Mouse (Mus musculus) testis, postnatal 14 days (tissue): Measurements from ENCODE around the gene Chchd6.
A peak's percentile ranks its signal among the peaks of the same experiment; 100 is the strongest.

Experiments used
- DNase-seq: peaks from one replicate; pipeline ENCODE4 v3.0.0; 2021; ENCODE audit warnings: low spot score

The Chchd6 gene

DNA sequence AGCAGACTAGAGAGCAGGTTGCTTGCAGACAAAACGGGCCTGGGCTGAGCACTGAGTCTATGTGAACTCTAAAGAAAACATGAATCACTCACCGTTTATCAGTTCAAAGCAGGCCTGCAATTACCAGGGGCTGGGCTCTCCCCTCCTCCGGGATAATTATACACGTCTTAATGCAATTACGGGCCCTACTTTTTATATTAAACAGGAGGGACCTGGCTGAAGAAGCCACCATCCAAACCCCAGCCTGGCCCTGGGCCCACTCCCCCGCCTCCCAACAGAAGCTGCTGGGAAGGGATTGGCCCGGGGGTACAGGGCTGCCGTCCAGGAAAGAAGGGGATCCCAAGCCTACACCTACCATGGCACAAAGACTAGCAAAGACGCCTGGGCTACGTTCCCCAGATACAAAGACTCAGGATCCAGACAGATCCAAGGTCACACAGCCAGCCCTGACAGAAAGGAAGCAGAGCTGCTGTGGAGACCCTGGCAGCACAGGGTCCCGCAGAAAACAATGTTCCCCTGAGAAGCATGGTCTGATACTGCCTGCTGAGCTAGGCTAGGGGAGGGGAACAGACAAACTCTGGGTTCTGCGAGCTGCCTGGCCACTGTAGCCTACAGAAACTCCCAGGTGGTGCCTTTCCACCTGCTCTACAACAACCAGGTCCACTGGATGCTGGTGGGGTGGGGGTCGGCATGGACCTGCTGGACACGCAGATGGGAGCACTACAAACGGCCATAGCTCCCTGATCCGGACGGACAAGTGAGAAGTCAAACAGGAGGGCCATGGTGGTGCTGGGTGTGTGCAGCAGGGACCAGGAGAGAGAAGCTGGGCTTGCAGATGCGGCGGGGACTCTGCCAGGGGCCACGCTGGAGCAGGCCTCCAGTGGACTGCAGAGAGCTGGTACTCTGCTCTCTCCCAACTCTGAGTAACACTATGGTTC is 235.4 kb downstream of the Chchd6 start:
- DNase-seq, result no peak

DNA sequence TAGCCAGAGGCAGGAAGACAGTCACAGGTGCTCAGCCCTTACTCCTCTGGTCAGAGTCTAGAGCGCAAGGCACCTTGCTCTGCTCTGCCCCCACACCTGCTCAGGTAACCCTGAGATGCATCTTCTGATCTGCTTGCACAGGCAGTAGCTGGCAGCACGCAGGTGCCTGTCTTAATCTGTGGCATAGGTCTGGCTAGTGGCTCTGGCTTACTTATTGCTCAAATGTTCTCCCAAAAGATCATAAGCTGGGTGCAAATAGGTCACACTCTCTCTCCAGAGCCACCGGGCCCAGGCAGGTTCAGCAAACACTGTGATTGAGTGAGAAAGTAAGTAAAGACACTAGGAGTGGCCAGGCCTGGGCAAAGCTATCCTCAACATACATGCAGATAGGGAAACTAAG is 236.3 kb downstream of the Chchd6 start:
- no peak for DNase-seq

DNA sequence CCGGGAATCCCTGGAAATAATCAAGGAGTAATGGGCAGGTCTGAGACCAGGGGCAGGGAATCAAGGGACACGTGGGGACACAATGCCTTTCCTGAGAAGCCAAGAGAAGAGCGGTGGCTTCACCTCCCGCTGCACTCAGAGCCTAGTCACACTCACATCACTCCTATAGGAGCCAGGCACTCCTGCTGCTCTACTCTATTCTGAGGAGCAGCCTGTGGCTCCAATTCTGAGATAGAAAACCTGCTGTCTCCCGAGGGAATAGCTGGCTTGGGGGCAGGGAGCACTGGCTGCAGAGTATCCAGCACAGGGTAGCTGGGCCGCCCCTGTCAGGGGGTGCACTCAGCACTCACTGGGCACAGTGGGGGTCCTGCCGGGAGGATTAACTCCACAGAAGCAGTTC is 239.8 kb downstream of the Chchd6 start:
- DNase-seq, result no peak

DNA sequence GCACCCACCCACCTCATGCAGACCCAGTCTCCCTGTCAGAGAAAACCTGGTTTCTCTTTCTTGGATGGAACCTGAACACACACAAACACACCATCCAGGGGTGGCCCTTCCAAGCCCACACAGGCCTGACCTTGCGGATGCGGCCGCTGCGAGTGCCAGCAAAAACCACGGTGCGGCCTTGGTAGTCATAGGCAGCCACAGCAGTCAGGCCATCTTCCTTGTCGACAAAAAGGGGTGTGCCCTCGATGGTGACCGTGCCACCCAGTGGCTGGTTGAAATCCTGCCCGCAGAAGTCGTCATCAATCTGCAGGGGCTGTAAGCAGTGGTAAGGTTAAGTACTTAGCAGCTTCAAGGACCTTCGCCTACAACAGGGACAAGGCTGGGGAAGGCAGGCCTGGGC is 240.7 kb downstream of the Chchd6 start:
- DNase-seq, result no peak

DNA sequence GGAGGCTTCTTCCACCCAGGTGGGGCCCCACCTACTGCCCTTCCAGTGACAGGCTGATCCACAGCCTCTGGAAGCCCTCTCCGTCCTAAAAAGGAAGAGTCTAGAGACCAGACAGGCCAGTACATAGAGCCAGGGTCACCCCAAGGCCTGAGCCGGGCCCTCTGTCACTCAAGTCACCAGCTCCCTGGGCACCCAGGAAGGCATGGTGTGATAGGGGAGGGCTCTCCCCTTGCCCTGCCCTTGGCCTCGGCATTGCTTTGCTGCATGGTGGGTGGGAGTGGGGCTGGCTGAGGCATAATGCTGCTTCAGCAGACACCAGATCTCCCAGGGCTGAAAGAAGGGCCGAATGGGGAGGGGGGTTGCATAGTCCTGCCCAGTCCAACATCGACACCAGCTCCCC is 241.4 kb downstream of the Chchd6 start:
- no peak for DNase-seq

DNA sequence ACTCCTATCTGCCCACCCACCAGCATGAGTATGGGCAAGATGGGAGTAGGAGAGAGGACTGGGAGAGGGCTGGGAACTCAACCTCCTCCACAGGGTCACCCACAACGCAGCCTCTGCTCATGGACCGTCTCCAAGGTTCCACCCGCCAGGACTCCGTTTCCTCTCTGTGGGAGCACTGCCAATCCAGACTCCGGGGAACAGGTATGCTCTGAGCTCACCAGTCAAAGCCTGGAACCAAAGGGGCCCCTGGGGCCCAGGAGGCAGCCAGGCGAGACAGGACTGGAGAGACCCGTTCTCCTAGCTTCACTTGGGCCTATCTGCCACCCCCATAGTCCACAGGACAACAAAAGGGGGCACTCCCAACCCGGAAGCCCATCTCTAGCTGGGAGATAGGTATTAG is 242.4 kb downstream of the Chchd6 start:
- DNase-seq, result peak; percentile 50

DNA sequence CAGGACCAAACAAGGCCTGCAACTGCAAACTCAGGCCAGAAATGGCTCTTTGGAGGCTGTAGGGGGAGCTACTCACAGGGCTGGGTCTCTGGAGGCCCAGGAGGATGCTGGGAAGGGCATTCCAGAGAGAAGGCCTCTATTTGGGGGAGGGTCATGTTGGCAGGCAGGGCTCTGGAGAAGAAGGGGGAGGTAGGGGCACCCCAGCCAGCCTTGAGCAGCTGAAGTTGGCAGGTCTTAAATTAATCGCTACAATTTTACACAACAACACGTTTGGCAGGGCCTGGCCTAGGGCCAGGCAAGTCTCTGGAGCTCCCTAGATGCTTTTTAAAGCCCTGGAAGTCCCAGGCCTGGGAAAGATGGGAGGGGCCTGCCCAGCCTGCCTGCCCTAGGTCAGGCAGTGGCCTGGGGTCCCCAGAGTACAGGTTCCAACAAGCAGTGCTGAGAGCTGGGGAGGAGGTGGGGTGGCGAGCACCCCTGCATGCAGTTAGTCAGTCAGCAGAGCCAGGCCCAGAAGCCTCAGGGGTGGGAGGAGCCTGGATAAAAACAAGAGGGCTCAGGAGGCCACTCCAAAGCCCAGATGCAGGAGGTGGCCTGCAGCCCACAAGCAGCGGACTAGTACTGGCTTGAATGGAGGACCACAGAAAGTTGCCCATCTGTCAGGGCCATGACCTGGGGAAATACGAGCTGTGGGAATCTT is 243.9 kb downstream of the Chchd6 start:
- DNase-seq, result peak; percentile 78

DNA sequence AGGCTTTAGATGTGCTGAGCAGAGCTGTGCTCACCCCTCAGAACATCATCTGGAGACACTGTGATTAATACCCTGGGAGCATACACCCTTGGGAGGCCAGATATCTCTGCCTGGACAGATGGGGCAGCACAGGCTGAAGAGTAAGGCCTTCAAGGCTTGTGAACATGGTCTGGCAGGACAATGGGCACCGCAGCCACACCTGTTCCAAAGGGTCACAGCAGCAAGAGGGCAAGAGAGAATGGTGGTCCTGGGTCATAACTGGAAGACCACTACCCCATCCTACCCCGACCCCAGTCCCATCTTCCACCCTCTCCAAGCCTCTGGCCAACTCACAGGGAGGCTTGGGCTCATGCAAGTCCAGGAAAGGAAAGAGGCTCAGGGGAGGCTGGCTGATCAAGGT is 244.9 kb downstream of the Chchd6 start:
- no peak for DNase-seq

DNA sequence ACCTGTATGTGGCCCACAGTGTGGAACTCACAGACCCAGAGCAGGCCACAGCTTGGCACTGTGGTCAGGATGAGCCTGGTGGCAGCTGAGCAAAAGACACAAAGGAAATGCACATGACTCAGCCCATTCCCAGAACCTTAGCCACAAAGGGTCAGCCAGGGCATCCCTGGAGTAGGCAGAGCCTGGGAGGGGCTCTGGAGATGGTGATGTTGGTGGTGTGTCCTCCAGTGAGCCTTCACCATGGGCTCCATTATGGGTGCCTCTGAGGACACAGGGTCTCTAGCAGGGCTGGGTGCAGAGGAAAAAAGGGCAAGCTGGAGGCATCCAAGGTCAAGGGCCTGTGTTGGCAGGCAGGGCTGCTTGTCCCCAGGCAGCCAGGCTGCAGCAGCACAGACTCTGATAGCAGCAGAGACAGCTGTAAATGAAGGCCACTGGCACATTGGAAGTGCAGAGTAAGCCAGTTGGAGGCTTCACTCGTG is 245.4 kb downstream of the Chchd6 start:
- peak; percentile 79 for DNase-seq

DNA sequence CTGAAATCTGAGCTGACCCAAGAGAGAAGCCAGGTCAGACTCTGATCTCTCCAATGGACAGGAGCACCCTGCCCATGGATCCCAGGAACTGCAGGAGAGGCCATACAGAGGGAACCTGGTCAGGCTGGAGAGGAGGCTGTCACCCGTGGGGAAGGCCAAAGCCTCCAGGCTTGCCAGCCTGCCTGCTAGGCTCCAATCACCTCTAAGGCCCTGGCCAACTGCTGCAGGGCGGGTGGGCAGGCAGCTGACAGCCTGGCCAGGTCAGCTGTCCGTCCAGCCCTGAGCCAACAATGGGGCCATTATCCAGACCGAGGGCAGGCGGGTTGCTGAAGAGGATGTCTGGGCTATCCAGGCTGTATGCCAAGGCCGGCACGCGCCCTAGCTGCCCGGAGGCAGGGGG is 247.1 kb downstream of the Chchd6 start:
- DNase-seq, result peak; percentile 73

DNA sequence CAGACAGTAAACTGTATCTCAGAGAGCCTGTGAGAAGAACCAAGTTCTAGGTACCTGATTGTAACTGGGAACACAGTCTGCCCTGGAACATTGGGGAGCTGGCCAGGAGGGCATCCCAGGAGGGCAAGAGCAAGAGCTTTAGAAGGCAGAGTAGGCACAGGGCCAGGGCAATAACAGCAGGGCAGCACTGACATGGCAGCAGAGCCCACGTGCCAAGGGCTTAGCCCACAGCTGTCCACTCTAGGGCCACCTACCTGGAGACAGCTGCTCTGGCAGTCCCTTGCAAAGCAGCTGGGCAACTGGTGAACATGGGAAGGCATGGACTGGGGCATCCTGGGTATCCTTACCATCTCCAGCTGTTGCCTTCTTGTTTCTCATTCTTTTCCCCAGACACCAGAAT is 247.7 kb downstream of the Chchd6 start:
- DNase-seq, result no peak

DNA sequence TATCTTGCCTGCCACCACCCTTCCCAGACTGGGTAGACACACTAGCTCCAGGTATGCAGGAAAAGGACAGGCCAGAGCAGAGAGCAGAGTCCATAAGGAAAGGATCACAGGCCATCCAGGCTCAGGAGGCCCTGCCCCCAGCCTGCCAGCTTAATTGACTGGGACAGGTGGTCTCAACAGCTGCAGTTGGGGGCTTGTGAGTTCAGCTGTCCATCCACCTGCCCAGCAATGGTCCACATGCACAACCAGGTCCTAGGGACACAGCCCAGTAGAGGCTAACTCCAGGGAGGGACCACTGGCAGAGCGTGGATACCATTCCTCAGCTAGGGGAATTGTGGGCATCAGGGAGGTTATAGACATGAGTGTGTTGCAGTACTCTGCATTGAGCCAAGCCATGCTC is 249.6 kb downstream of the Chchd6 start:
- DNase-seq, result no peak

DNA sequence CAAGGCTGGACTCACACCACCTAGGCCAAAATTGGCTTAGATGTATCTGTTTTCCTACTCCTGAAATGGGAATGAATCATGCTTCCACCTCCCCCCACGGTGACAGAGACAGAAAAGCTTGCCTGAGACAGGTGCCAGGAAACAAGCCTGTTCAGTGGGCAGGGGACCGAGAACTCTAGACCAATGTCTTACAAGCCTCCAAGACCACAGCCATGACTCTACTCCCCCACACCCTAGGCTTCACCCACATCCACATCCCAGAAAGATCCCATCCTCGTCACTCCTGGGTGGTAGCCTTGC is 250.0 kb downstream of the Chchd6 start:
- no peak for DNase-seq

DNA sequence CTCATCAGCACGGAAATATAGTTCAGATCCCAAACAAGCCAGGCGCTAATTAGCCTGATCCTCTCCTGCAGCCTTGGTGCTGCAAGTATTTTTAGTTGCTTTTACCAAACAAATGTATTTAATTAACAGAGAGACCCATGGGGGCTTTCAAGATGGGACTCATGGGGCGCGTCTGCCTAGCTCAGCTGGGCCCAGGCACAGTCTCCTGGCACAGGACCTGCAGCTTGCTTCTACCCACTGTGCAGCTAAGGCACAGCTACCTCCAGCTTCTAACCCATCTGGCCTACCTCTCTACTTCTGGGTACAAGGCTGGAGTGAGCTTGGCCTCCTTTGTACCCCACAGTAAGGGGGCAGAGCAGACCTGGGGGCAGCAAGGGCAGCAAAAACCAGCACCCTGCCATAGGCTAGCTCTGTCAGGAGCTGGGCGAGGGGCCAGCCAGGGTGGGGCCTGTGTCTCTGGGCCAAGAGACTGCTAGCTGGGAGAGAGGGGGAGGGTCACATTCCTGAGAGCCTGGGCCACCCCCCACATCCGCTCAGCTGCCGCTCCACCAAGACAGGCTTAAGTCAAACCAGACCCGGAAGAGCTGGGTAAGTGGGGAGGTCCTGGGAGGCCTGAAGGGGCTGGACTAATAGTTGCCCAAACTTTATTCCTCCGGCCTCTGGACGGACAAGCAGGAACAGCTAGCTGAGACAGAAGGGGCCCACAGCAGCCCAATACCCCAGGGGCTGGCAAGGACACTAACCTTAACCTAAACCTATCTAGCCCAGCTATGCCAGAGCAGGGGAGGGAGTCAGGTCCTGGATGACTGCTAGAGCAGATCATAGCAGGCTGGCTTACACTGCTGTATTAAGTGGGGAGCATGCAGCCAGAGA is 250.6 kb downstream of the Chchd6 start:
- DNase-seq, result peak; percentile 64

DNA sequence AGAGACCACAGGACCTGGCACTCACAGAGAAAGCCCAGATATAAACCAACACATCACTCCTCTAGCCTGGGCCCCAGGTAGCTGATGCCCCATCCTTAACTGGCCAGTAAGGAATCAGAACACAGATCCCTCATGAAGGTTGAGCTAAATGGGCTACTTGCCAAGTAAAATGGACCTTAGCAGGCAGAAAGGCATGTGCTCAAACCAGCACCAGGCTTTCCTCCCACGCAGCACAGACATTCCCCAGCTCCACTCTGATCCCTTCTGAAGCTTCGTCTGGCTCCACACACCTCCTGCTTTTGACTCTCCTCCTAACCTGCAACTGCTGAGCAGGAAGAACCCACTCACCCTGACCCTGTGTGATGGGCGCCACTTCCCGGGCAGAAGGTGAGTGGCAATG is 253.5 kb downstream of the Chchd6 start:
- no peak for DNase-seq

DNA sequence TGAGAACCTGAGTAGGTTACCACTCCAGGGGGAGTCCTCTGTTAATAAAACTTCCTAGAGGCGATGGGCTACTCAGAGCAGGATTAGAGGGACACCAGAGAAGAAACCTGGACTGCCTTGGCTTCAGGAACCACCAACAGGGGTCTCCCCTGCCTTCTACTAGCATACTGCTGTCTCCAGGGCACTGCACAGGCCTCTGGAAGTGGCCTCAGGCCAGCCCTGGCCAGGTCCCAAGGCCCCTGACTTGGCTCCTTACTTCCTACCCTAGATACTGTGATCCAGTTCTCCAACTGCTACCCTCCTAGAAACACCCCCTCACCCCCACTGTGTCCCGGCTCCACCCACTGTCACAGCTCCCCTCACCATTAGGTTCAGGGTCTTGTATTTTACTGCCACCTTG is 256.0 kb downstream of the Chchd6 start:
- peak; percentile 76 for DNase-seq

DNA sequence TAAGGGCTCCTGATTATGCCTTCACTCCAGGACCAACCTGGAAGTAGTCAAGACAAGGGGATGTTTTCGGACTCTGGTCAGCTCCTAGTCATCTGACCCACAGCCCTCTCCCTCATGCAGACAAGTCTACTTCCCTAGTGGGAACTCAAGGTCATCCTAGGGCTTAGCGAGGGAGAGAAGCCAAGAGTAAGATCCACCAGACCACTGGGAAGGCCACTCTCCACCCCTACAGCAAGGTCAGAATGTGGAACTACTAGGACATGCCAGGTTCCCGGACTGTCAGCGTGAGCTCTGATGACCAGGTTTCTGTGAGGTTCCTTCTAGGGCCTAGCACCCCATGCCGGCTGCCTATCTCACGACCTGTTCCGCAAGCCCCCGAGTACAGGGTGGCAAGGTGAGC is 256.7 kb downstream of the Chchd6 start:
- no peak for DNase-seq

DNA sequence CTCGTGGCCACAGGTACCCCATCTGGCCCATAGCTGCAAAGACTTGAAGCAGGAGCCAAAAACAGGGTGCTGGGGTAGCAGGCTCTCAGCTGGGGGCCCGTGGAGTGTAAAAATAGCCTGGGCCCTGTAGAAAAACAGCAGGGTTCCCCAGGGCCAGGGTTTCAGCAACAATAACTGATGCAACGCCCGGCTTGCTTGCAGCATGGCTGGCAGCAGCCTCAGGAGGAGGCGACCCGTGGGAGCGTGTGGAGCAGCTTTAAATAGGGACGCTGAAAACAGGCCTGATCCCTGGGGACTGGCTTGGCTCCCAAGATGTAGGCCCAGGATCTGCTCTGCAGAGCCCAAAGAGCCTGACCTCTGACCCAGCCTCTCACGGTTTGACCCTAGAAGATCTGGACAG is 257.9 kb downstream of the Chchd6 start:
- no peak for DNase-seq

DNA sequence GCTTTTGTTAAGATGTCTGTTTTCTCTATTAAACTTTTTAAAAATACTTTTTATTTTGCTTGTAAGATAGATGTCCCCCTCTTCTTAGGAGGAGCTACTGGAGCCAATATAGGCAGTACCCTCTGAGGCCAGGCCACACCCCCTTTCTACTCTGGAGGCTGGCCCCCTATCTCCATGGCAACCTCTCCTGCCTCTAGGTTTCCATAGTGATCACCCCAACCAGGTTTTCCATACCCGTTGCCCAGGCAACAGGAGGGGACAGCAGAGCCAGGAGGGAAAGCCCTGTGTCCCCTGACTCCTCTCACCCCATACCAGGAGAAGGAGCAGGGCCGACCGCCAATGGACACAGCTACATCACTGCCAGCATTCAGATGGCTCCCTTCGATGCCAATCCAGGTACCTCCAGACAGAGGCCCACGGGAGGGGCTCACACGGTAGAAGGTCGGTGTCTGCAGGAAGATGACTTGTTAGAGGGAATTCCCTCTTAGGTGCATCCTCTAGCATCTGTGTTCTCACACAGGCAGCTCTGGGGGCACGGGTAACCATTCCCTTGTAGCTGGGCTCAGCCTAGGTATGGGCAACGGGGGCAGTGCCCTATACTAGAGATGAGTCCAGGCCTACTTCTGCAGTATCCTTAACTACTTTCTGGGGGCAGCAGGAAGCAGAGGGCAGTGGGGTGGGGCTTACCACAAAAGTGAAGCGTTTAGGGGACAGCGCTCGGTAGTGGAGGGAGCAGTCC is 261.3 kb downstream of the Chchd6 start:
- no peak for DNase-seq
